Mouse (Mus musculus) erythroid progenitor cell, adult 5-6 weeks (primary cell): ENCODE results near the gene Hoxb9. TPM values are rescaled to one million over a fixed set of nuclear protein-coding genes. Genes with fewer than 3 reads are reported as not detected.

Source experiments
- ATAC-seq: replicated peaks from 2 replicates; pipeline ENCODE4 v1.8.0; 2016; ENCODE audit warnings: moderate number of reproducible peaks, mild to moderate bottlenecking, moderate TSS enrichment, inconsistent platforms; ENCODE audit not compliant: poor library complexity, low FRiP score, severe bottlenecking
- total RNA-seq, 2 experiments: library from RNA; stranded (forward) in 1 of 2; stranded (reverse) in 1 of 2; fragments of 150-400 nt in 1 of 2; fragments of 186-747, 209-891 nt in 1 of 2; gene quantifications; 2 replicates each; pipeline versions ENCODE4 v1.2.3 to v1.2.4; 2015 to 2017; ENCODE audit warnings: low replicate concordance in 2 of 2

Hoxb9 gene
- total RNA-seq, 2 experiments from 2014 or later, result not detected

DNA sequence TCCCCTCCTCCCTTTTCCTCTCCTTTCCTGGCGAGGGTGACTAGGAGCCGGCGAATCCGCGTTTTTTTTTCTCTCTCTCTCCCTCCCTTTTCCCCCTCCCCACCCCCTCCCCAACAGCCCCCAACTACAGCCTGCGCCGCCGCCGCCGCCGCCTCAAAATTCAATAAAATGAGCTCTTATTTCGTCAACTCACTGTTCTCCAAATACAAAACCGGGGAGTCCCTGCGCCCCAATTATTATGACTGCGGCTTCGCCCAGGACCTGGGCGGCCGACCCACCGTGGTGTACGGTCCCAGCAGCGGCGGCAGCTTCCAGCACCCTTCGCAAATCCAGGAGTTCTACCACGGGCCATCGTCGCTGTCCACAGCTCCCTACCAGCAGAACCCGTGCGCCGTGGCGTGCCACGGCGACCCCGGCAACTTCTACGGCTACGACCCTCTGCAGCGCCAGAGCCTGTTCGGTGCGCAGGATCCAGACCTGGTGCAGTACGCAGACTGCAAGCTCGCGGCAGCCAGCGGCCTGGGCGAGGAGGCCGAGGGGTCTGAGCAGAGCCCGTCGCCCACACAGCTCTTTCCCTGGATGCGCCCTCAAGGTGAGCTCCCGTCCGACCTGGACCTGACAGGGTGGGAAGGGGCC is 11.7 kb downstream of the Hoxb9 start:
- no peak for ATAC-seq

DNA sequence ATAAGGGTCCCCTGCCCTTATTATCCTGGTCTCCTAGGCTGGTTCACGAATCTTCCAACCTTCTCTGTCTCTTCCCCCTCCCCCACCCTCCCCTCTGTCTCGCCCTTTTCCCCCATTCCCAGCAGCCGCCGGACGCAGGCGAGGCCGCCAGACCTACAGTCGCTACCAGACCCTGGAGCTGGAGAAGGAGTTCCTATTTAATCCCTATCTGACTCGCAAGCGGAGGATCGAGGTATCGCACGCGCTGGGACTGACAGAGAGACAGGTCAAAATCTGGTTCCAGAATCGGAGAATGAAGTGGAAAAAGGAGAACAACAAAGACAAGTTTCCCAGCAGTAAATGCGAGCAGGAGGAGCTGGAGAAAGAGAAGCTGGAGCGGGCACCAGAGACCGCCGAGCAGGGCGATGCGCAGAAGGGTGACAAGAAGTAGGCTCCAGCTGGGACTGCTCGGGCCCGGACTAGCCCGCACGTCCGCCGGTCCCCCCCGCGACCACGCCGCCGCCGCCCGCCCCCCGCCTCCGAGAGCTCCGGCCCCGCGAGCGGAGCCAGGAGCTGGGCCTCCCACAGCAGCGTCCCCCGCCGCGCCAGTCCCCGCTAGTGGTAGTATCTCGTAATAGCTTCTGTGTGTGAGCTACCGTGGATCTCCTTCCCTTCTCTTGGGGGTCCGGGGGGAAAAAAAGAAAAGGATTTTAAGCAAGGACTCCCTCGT is 12.9 kb downstream of the Hoxb9 start:
- ATAC-seq, result no peak

DNA sequence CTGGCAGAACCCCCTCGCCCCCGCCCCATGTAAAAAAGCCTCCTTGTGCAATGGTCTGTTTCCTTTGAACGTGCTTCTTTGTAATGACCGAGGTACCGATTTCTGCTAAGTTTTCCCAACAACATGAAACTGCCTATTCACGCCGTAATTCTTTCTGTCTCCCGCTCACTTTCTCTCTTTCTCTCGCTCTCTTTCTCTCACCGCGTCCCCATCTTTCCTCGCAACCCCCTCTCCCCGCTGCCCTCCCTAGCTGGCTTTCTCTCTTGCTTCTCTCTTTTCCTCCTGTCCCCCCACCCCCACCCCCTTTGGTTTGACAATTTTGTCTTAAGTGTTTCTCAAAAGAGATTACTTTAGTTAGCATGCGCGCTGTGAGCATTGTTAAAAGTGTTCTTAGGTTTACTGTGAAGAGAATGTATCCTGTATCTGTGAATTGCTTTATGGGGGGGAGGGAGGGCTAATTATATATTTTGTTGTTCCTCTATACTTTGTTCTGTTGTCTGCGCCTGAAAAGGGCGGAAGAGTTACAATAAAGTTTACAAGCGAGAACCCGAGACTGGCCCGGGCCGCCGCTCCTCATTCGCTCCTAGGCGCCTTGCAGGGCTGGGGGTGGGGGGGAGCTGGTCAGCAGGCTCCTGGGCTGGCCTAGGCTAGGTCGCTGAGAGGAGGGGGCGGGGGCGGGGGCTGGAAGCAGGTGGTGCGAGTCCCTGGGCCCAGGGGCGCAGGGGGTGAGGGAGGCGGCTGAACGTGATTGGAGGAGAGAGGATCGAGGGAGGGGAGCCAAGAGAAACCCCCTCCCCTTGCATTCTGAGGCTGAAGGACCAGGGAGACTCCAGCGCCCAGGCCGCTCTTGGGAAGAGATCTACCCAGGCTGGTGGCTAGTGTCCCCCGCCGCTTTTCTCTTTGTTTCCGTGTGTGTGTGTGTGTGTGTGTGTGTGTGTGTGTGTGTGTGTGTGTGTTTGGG is 13.8 kb downstream of the Hoxb9 start:
- no peak for ATAC-seq

DNA sequence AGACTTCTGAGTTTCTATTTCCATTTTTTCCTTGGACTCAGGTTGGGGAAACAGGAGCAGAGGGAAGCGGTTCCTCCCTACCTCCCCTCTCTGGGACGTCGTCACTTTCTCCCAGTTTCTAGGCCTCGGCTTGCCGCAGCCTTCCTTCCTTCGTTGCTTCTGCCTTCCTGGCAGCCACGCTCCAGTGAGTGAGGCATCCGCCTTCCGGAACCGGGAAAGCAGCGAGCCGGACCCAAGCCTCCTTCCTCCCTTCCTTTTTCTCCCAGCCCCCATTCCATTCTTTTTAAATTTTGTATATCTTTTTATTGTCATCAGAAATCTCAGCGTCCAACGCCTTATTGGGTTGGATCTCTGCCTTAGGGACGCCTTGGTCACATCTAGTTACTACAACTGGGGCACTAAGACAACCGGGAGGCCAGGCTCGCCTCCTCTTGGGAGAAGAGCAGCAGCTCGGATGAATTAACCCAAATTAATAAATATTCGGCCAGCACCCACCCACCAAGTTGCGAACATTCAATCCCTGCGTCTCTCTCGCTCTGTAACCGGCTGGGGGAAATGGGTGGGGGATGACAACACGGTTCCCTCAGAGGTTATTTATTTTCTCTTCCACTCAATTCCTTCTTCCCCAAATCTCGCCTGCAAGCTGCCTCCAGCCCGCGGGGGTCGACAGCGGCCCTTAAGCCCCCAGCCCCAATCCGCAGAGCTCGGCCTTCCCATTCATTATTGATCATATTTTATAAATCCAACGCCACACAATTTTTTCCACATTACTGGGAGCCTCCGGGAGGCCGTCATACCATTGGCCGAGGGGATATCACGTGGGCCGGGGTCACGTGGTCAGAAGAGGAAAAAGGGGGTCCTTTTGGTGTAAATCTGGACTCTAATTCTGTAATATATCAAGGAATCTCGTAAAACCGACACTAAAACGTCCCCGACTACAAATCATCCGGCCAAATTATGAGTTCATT is 14.8 kb downstream of the Hoxb9 start, which contains the start of gene Hoxb7:
Hoxb7 (plus strand) TSS at position 853 of the 968 bp plus-strand sequence.
- ATAC-seq, result no peak

DNA sequence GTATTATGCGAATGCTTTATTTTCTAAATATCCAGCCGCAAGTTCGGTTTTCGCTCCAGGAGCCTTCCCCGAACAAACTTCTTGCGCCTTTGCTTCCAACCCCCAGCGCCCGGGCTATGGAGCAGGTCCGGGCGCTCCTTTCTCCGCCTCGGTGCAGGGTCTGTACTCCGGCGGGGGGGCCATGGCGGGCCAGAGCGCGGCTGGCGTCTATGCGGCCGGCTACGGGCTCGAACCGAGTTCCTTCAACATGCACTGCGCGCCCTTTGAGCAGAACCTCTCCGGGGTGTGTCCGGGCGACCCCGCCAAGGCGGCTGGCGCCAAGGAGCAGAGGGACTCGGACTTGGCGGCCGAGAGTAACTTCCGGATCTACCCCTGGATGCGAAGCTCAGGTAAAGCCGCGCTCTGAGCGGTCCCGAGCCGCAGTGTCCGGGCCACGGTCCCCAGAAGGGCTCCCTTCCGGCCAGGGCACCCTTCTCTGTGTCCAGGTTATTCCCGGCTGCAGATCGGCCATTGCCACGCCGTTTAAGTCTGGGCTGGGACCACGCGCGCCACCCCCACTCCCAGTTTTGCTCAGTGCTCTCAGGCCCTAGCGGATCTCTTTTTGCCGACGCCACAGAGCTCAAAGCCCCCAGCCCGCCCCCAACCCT is 15.6 kb downstream of the Hoxb9 start:
- ATAC-seq, result no peak

DNA sequence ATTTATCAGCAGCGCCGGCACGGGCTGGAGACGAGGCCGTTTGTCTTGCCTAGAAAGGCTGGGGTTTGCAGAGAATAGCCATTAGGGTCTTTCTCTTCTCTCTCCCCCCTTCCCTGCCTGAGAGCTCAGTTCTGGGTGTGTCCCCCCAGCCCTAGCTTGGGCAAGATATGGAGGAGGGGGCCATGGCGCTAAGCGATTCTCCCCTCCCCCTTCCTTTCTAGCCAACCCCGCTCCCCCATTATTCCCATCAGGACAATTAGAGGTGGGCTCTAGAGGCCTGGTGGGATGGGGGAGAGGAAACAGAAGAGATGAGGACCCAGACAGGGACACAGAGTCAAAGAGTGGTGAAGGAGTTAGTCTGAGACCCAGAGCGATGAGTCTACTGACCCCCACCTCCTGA is 16.2 kb downstream of the Hoxb9 start:
- no peak for ATAC-seq

DNA sequence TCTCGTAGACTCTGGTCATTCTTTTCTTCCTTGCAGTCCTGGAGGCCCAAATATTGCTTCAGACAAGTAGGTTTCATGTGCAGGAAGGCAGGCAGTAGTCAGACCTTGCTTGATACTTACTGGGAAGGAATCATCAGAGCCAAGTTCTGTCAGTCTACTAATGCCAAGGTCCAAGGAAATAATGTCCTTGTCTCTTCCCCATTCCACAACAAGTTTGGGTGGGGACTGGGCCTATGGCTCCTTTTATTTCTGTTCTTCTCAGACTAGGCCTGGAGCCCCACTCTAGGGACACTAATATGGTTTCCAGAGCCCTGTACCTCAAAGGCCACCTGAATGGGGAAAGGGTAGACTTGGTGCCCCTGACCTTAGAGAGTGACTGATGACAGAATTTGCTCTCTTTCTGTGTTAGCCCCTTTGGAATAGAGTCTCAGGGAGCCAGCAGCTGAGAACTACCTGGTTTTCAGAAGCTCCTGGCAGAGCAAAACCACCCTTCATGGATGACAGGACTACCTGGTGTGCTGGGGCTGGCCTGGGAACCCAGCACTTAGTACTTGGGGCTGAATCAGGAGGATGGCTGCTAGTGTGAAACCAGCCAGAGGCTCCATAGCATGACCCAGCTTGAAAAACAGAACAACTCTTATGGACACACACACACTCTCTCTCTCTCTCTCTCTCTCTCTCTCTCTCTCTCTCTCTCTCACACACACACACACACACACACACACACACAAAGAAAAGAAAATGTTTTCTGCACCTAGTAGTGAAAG is 17.4 kb downstream of the Hoxb9 start:
- ATAC-seq, result no peak

DNA sequence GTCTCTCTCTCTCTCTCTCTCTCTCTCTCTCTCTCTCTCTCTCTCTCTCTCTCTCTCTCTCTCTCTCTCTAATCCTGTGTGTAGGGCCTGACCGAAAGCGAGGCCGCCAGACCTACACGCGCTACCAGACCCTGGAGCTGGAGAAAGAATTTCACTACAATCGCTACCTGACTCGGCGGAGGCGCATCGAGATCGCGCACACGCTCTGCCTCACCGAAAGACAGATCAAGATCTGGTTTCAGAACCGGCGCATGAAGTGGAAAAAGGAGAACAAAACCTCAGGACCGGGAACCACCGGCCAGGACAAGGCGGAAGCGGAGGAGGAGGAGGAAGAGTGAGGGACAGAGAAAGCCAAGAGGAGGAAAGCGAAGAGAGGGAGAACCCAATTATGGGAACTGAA is 18.0 kb downstream of the Hoxb9 start:
- no peak for ATAC-seq

DNA sequence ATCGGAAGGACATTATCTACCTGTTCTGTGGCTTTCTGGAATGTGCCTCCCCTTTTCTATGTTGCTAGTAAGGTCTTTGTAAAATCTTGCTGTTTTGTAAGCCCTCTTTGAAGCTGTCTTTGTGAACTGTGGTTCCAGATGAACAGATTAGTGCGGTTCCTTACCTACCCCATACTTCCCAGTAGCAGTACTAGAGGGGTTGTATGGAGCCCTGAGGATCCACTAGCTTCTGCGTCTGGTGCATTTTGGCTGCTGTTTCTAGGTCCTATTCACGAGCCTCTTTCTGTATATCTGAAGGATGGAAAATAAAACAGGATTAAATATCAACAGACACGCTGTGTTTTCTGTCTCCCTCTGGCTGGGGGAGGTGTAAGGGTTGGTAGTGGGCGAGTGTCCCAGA is 18.6 kb downstream of the Hoxb9 start:
- no peak for ATAC-seq

DNA sequence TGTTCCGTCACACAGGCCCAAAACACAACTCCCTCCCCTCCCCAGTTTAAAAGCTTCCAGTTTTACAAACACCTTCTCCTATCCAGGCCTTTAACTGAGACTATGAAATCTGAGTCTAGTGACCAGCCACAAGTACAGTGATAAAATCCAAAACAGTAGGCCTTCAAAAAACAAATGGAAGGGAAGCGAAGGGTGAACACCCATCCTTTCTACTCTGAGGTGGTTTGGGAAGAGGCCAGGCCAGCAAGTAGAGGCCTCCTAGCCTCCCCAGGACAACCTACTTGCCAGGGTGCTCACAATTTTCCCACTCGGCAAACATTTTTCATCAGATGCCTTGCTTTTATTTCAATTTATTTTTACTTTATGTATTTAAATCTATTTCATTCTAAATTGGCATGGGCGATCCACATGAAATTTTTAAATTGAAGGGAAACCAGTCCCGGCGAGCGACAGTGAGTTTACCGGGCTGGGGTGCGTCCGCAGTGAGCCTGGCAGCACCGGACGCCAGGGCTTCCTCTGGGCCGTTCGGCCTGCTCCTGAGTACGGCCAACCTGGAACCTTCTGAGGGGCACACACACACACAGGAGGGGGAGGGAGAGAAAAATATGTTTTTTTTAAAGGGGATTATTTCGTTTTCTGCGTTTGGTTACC is 19.6 kb downstream of the Hoxb9 start:
- no peak for ATAC-seq

DNA sequence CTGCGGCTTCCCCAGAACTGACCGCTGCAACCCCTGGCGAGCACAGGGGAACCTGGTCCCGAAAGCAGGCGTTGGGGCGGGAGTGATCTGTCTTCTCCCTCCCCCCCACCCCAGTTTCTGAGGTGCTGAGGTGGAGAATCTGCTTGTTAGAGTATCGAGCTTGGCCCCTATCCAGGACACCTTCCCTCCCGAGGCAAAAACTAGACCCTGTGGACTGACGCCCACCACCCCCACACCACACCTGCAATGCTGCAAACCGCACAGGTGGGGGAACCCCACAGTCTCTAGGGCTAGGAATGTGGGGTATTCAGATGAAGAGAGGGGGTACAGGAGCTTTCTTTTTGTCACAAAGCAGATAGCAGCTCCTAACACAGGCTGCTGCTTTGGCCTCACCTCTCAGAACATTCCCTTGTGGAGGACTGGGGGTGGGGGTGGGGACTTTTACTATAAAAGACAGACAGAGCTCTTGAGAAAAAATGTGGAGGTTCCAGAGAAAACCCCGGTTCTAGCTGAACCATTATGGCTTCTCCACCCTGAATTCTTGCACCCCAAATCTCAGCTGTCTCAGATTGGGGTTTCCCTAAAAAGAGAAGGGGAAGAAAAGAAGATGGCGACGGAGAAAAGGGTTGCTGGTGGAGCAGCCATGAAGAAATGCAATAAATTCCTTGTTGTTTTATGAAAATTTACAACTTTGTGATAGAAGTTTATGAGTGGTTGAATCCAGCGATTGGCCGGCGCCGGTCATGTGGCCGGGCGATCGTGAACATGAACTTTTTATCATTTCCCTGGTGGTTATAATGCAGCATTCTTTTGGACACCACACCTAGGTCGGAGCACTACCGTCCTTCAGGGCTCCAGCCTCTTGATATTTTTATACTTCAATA is 20.7 kb downstream of the Hoxb9 start, which contains the start of gene Hoxb6:
Hoxb6 (plus strand) TSS at position 796 of the 884 bp plus-strand sequence.
- no peak for ATAC-seq

DNA sequence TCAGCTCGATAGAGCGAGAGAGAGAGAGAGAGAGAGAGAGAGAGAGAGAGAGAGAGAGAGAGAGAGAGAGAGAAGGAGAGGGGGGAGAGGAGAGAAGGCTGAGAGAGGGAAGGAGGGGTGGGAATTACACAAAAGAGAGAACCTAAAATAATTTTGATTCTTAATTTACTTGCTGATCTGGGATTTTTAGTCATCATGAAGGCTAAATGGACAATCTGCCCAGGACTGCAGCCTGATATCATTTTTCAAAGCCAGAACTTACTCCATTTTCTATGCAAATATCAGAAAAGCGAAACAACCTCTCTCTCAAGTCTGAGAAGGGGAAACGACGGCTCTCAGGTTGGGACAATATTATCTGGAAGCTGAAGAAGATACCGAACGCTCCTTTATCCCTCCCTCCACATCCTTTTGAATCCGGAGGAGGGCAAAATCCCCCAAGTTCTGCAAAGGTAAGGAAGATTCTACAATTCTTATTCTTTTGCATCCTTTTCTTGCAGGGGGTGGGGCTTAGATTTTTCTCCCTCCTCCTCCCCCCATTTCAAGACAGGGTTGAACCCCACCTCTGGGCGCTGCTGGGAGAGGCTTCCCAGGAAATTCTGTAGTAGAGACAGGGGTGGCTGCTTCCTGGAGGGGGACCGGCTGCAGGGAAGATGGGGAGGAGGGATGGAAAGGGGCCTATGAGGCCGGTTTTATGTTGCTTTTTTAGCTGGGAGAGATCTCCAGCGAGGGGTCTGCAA is 21.5 kb downstream of the Hoxb9 start:
- no peak for ATAC-seq

DNA sequence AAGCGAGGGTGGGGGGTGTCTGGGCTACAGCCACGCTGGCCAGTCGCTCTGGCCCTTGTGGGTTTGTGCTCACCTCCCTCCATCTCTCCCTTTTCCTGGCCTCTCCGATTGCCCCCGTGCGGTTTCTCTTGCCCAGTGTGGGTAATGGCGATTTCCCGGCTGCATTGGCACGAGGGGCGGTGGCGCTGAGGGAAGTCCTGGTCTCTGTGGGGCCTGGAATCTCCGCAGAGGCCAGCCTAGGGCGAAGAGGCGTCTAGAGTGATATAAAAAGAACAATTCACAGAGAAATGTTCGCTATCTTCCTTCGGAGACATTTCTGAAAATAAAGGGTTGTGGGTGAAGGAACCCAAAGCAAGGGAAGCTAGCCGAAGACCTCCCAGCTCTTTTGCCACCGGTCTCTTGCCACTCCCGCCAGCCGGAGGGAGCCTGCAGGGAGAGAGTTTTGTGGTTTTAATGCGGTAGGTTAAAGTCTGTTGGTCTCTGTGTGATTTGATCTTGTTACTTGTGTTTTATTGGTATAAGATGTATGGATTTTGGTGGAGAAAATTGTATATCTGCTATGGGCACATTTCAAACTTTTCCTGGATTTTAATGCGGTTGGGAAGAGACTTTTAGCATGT is 22.2 kb downstream of the Hoxb9 start:
- ATAC-seq, result no peak

DNA sequence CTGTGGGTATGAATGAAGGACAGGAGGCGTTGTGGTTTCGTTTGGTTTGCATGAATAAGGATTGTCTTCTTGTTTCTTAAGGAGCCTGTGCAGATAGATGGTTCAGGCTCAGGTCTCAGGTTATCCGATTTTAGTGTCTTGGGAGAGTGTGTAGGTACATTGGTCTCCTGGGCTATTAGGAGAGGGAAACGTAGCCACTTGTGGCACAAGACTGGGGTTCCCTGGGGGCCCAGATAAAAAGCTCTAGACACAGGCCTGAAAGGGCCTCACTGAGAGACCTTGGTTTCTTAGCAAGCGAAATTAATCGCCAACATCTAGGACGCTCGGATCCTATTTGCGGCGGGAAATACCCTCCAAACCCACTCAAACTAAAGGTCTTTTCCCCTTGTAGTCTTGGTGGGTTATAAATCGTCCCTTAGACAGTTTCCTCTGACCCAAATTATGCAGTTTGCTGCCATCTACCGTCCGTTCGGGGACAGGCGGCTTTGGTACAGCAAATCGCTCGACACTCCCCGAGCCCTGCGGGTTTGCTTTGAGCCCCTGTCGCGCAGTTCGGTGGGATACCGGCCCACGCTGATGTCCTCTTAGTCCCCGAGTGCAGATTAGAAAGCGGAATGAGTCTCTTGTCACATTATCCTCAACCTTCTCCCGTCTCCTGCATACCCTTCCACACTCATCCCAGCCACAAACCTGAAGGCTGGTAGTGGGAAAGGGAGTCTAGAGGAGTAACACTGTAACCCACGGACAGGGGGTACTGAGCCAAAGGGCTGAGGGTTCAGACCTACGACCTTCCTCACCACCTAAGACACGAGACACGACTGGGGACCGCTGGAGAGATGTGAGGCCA is 23.2 kb downstream of the Hoxb9 start:
- ATAC-seq, result no peak
